Mouse (Mus musculus) cerebellum, adult 2 months (tissue): ENCODE measurements around the gene Ndp. TPM values are rescaled to one million over a fixed set of nuclear protein-coding genes. Genes with fewer than 3 reads are reported as not detected.

ENCODE experiments used
- DNase-seq, 2 experiments: peaks; one replicate each; pipeline ENCODE4 v3.0.0; 2021
- H3K27ac ChIP-seq: fragments of 200-500 bp; 2 replicates; pipeline ENCODE4 v1.5.1; 2012; ENCODE audit warnings: low read length, control low read depth, inconsistent platforms; ENCODE audit not compliant: insufficient read depth
- H3K27me3 ChIP-seq: fragments of 200-500 bp; 2 replicates; pipeline ENCODE4 v1.6.1; 2012; ENCODE audit warnings: inconsistent platforms, mild to moderate bottlenecking, low read length, moderate library complexity; ENCODE audit not compliant: control insufficient read depth, insufficient read depth
- H3K4me1 ChIP-seq: fragments of 200-500 bp; 2 replicates; pipeline ENCODE4 v1.6.1; 2011; ENCODE audit warnings: low read length; ENCODE audit not compliant: control insufficient read depth, insufficient read depth
- H3K4me3 ChIP-seq: fragments of 200-500 bp; replicated peaks from 2 replicates; pipeline ENCODE3; 2011; ENCODE audit warnings: mild to moderate bottlenecking, low read depth, low read length, control low read depth; ENCODE audit not compliant: insufficient read depth
- CTCF ChIP-seq: fragments of 200-500 bp; IDR thresholded peaks from 2 replicates; pipeline ENCODE4 v1.5.1; 2011; ENCODE audit warnings: low read depth, mild to moderate bottlenecking, control low read depth, low read length, moderate library complexity, borderline replicate concordance; ENCODE audit not compliant: insufficient read depth
- POLR2A ChIP-seq: fragments of 200-500 bp; IDR thresholded peaks from 2 replicates; pipeline ENCODE4 v1.6.1; 2011; ENCODE audit warnings: low read length, control low read depth, borderline replicate concordance; ENCODE audit not compliant: insufficient read depth
- WGBS: fragments of 180-500 bp; shearing (Covaris S2); methylation state at CpG from one replicate; pipeline ENCODE4 v1.1.7; 2018; 5-methylcytosine and 5-hydroxymethylcytosine counted together
- polyA plus RNA-seq: library from polyadenylated mRNA; depleted of rRNA; stranded (reverse); fragments of >200 nt; gene quantifications from 2 replicates; pipeline ENCODE4 v1.2.3, GENCODE M21; 2012; rRNA removed

Gene Ndp
- 14.7 and 15.0 TPM in 2 replicates for polyA plus RNA-seq

GRCm38 (mm10) chrX:16911241-16911873 is at the start of gene Ndp:
Ndp (minus strand) TSS chrX:16911774.
- Histone ChIP-seq H3K27ac (peak within 1 kb of the TSS; percentile 67), H3K27me3 (no peaks in the 10 kb centered on the region), H3K4me3 (peak within 1 kb of the TSS; percentile 57), H3K4me1 (peaks cover 10% of the 10 kb centered on the region; the same call in 1 of the 2 replicates)
- peak; percentile 38 to 41 for DNase-seq
- TF ChIP-seq CTCF = no peak
- 0 out of 2 replicates have a peak, but pooled peaks have one; percentile 7 for TF ChIP-seq POLR2A
- 5% methylated on average over 13 of the region's 13 CpGs for WGBS

- Histone ChIP-seq H3K4me3 (no peak overlapping the region), H3K27me3 (no peaks in the 10 kb centered on the region), H3K4me1 (no peaks in the 10 kb centered on the region), H3K27ac (no peak overlapping the region)
- 83% methylated on average over 2 of the region's 2 CpGs for WGBS
- no peak for TF ChIP-seq POLR2A
- no peak for TF ChIP-seq CTCF
- DNase-seq = no peak
These were observed 43.2 kb upstream of the Ndp start for GRCm38 (mm10) chrX:16954767-16955166.

DNA sequence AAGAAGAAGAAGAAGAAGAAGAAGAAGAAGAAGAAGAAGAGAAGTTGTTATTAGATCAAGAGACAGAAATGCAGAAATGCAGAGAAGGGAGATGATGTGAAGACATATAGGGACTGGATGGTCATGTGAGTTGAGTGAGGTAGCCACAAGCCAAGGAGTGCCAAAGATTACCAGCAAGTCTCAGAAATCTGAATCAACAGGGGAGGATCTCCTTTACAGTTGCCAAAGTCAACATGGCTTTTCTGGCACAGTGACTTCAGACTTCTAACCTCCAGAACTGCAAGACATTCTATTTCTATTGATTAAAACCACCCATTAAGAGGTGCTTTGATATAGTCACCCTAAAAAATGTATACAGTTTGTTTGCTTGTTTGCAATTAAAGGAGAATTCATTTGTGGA is 6.4 kb upstream of the Ndp start:
- H3K4me1 ChIP-seq = peaks cover 4% of the 10 kb centered on the region; the same call in 1 of the 2 replicates
- H3K4me3 ChIP-seq = no peak overlapping the region
- DNase-seq = no peak
- TF ChIP-seq CTCF (no peak), POLR2A (no peak)
- no peaks in the 10 kb centered on the region for H3K27me3 ChIP-seq
- H3K27ac ChIP-seq = no peak overlapping the region

DNA sequence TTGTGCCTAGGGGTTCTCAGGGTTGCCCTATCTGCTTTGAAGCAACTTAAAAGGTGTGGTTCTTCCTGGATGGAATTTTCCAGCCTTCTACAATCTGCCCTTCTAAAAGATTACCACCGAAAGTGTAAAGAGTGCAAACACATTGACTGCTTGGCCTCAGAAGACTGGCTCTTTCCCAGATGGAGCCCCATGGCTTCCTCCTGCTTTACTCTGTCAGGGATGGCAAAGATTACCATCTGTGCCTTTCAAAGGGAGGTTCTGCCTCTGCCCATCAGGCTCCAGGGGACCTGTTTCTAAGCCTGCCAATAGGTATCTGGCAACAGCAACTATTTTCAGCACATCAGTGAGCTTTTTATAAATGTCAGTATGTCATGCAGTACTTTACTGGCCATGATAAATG is 1.5 kb upstream of the Ndp start:
- Histone ChIP-seq H3K4me1 (peaks cover 10% of the 10 kb centered on the region; the same call in 1 of the 2 replicates), H3K27me3 (no peaks in the 10 kb centered on the region), H3K4me3 (no peak overlapping the region), H3K27ac (no peak overlapping the region)
- 10% methylated on average over 1 of the region's 1 CpGs for WGBS
- TF ChIP-seq POLR2A (no peak), CTCF (no peak)
- DNase-seq = peak; percentile 66 to 91

DNA sequence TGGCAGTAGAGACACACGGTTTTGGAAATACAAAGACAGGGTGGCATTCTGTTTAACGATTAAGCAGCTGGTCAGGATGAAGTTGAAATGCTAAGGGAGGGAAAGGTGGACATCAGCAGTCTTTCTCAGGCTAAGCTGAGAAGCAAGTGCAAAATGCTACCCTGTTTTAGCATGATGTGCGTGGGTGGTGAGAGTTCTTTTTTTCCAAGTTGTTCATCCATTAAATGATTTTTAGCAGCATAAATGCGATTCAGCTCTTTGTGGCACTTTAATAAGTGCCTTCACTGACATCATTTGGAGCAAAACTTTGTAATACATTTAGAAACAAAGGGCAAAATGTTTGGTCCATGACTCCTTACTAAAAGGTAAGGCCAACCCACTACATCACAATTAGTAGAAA is 337 bp upstream of the Ndp start:
- TF ChIP-seq POLR2A (no peak), CTCF (no peak)
- WGBS = 11% methylated on average over 4 of the region's 4 CpGs
- no peak overlapping the region for H3K4me3 ChIP-seq
- peak in 1 of 2 experiments; percentile 25 for DNase-seq
- peaks cover 10% of the 10 kb centered on the region; the same call in 1 of the 2 replicates for H3K4me1 ChIP-seq
- H3K27ac ChIP-seq = peak overlapping the region; percentile 67; the same call in 1 of the 2 replicates
- H3K27me3 ChIP-seq = no peaks in the 10 kb centered on the region

DNA sequence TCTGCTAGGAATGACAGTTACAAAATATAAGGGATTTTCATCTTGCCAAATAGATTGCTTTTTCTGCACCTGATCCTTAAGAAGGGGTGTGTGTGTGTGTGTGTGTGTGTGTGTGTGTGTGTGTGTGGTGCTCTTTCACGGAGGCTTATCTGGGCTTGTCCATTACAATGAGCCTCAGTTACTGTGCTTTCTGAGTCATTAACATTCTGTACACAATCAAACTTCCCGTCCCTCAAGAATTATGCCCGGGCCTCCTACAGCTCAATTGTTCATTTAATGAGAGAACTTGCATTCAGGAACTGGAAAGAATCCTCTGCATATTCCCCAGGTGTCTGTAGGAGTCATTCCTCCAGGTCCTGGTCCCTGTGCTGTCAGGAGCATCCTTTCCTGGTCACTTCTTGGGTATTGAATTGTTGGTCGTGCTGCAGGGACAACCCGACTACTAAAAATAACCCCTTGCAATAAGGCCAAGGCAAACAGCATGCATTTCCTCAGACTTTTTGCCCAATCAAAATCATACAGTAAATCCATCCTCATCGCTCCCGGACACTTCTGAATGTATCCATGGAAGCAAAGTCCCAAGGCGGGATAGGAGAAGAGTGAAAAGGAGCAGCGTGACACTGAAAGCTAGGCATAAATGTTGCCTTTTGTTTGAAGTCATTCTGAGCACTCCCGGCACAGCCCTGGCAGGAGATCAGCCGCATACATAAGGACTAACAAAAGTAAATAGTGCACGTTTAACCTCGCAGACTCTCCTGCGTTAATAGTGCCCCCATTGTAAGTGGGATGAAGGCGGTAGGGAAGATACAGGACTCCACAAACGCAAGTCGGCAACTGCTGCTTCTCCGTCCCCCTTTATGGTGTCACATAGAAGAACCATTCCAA is 1.1 kb downstream of the Ndp start:
- TF ChIP-seq CTCF (no peak), POLR2A (peak; percentile 49; the same call in 1 of the 2 replicates)
- 6% methylated on average over 18 of the region's 18 CpGs for WGBS
- peaks cover 10% of the 10 kb centered on the region; the same call in 1 of the 2 replicates for H3K4me1 ChIP-seq
- H3K4me3 ChIP-seq = peak overlapping the region; percentile 57
- H3K27me3 ChIP-seq = no peaks in the 10 kb centered on the region
- peak overlapping the region; percentile 67 for H3K27ac ChIP-seq
- peak; percentile 55 to 79 for DNase-seq

GRCm38 (mm10) chrX:16908652-16909051 is 2.9 kb downstream of the Ndp start:
- 70% methylated on average over 2 of the region's 2 CpGs for WGBS
- no peaks in the 10 kb centered on the region for H3K27me3 ChIP-seq
- H3K4me3 ChIP-seq = no peak overlapping the region
- no peak for TF ChIP-seq POLR2A
- no peak for TF ChIP-seq CTCF
- no peak for DNase-seq
- H3K4me1 ChIP-seq = peaks cover 9% of the 10 kb centered on the region; the same call in 1 of the 2 replicates
- peak overlapping the region; percentile 5; the same call in 1 of the 2 replicates for H3K27ac ChIP-seq

DNA sequence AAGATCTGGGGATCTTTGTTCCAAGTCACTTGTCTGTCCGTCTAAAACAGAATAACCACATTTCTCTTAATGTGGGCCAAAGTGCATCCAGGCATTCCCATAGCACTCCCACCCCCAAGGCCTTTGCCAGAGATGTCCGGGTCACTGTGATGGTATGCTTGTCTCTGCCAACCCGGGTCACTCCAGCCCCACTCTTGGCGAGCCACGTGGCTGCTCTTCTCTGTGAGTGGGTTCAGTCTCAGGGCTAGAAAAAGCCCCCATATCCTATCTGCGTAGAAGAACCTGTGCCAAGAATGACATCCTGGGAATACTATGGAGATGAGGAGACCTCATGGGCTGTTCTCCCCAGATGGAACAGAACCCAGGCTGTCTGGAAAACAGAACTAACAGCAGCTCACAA is 4.0 kb downstream of the Ndp start:
- H3K27ac ChIP-seq = no peak overlapping the region
- 41% methylated on average over 6 of the region's 6 CpGs for WGBS

More for the DNA sequence above, 4.0 kb downstream of the Ndp start:
- no peak for TF ChIP-seq CTCF
- TF ChIP-seq POLR2A = no peak
- H3K4me3 ChIP-seq = no peak overlapping the region
- DNase-seq = no peak
- H3K27me3 ChIP-seq = no peaks in the 10 kb centered on the region
- peaks cover 6% of the 10 kb centered on the region; the same call in 1 of the 2 replicates for H3K4me1 ChIP-seq
